Mouse (Mus musculus): Measurements from ENCODE around the gene Celf2.

DNA sequence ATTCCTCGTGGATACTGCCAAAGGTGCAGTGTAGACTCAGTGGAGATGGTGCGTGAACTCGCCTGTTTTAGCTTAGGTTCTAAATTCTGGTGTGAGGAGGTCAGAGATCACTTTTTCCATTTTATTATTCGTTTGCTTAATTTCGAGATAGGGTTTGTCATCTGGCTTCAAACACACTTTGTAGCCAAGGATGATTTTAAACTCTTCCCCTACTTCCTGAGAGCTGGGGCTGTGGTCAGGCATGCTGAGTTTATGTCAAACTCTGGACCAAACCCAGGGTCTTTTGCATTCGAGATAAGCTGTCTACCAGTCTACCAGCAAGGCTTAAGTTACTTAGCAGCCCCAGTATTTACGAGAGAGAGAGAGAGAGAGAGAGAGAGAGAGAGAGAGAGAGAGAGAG, 429.3 kb downstream of the Celf2 start:
- TF ChIP-seq POLR2A (IDR thresholded peaks at IDR 0.05; ENCODE audit: borderline replicate concordance, low read depth, low read length) (no peak), CTCF (IDR thresholded peaks at IDR 0.05; ENCODE audit: low read depth, low read length) (no peak)

Measured in bone marrow macrophage, adult 2 months (primary cell).